Comparison of ENCODE assay signal across 24 mouse cellular contexts in genomic region chr4:101684821-101685220, GRCm38 (mm10). TPM values are rescaled to one million over a fixed set of nuclear protein-coding genes. Genes with fewer than 3 reads are reported as not detected.
DNase-seq lines count a peak whose midpoint lies in the region; ATAC-seq and TF ChIP-seq lines count a peak whose summit lies in the region.
"Had no signal": no experiment of that assay in that cellular context is flagged by ENCODE, and none has a peak within 500 bp of the region (broad histone marks: within the 10 kb centered on the region; RNA-seq: fewer than 3 reads in every experiment).

No protein-coding gene starts in this region.

- H3K9me3 ChIP-seq in heart, embryonic 12.5 days (replicated peaks) = no peaks in the 10 kb centered on the region
- H3K9me3 ChIP-seq in limb, embryonic 14.5 days (ENCODE audit: control insufficient read depth, low read length) = no peaks in the 10 kb centered on the region
- H3K9me3 ChIP-seq in limb, embryonic 10.5 days (replicated peaks) = no peaks in the 10 kb centered on the region
- H3K9me3 ChIP-seq: embryonic facial prominence, embryonic 10.5 days; embryonic facial prominence, embryonic 12.5 days; forebrain, embryonic 13.5 days; forebrain, embryonic 15.5 days; G1E had no signal

- DNase-seq in heart, adult 11 months = peak; percentile 90
- DNase-seq in heart, adult 9 months (ENCODE audit: low spot score in 2 of 2) = peak; percentile 30 to 36
- DNase-seq in heart, postnatal 4 days = no peak
- no peak for DNase-seq in limb, embryonic 14.5 days (ENCODE audit: low spot score)
- no peak for DNase-seq in limb, embryonic 10.5 days (ENCODE audit: low spot score)
- DNase-seq: adrenal gland, adult 8-10 months; adrenal gland, postnatal 14 days; adrenal gland, postnatal 36 days; B cell, adult 2 months; cerebellum, adult 11-12 months; cerebellum, adult 2 months; cerebellum, adult 9-10 months; cerebellum, postnatal 10 days; cerebellum, postnatal 25 days had no signal

- no peak overlapping the region for H3K9ac ChIP-seq in heart, embryonic 12.5 days
- no peak overlapping the region for H3K9ac ChIP-seq in limb, embryonic 14.5 days (ENCODE audit: low read depth, low read length, severe bottlenecking)
- H3K9ac ChIP-seq: embryonic facial prominence, embryonic 12.5 days; forebrain, embryonic 13.5 days; forebrain, embryonic 15.5 days had no signal

- TF ChIP-seq POLR2A in limb, embryonic 14.5 days (IDR thresholded peaks at IDR 0.05; ENCODE audit: borderline replicate concordance, extremely low read depth, insufficient read depth, insufficient read length) = no peak

- ATAC-seq in heart, embryonic 12.5 days (ENCODE audit: insufficient number of reproducible peaks, low FRiP score) = no peak
- ATAC-seq in limb, embryonic 14.5 days (ENCODE audit: low FRiP score, low read depth) = peak; percentile 37; the same call in 1 of the 2 replicates
- ATAC-seq: activated CD4-positive, CD25-positive, alpha-beta regulatory T cell, adult 4 months; CD4-positive, CD25-positive, alpha-beta regulatory T cell, adult 4 months; forebrain, embryonic 13.5 days; forebrain, embryonic 15.5 days; Patski had no signal

- H3K4me3 ChIP-seq in heart, embryonic 12.5 days = no peak overlapping the region
- H3K4me3 ChIP-seq in limb, embryonic 14.5 days (replicated peaks; ENCODE audit: low read length) = no peak overlapping the region
- no peak overlapping the region for H3K4me3 ChIP-seq in limb, embryonic 10.5 days
- H3K4me3 ChIP-seq: embryonic facial prominence, embryonic 10.5 days; embryonic facial prominence, embryonic 12.5 days; forebrain, embryonic 13.5 days; forebrain, embryonic 15.5 days had no signal

- no peak overlapping the region for H3K27ac ChIP-seq in heart, embryonic 12.5 days (ENCODE audit: poor library complexity, severe bottlenecking)
- H3K27ac ChIP-seq in limb, embryonic 14.5 days (replicated peaks; ENCODE audit: low read depth, low read length) = no peak overlapping the region
- no peak overlapping the region for H3K27ac ChIP-seq in limb, embryonic 10.5 days
- H3K27ac ChIP-seq: embryonic facial prominence, embryonic 10.5 days; embryonic facial prominence, embryonic 12.5 days; forebrain, embryonic 13.5 days; forebrain, embryonic 15.5 days had no signal

- no peaks in the 10 kb centered on the region for H3K27me3 ChIP-seq in heart, embryonic 12.5 days (replicated peaks)
- H3K27me3 ChIP-seq in limb, embryonic 14.5 days (ENCODE audit: control insufficient read depth, insufficient read depth, low read length) = no peaks in the 10 kb centered on the region
- no peaks in the 10 kb centered on the region for H3K27me3 ChIP-seq in limb, embryonic 10.5 days (ENCODE audit: low read depth, poor library complexity, severe bottlenecking)
- H3K27me3 ChIP-seq: CH12.LX; embryonic facial prominence, embryonic 12.5 days; forebrain, embryonic 13.5 days; forebrain, embryonic 15.5 days; Patski had no signal

- WGBS in heart, embryonic 12.5 days = 71% methylated on average over 3 of the region's 3 CpGs
- WGBS in limb, embryonic 14.5 days = 61% methylated on average over 3 of the region's 3 CpGs
- WGBS in limb, embryonic 10.5 days = 70% methylated on average over 3 of the region's 3 CpGs

- no peaks in the 10 kb centered on the region for H3K4me1 ChIP-seq in heart, embryonic 12.5 days (replicated peaks)
- H3K4me1 ChIP-seq in limb, embryonic 14.5 days (ENCODE audit: control insufficient read depth, insufficient read depth, low read length) = no peaks in the 10 kb centered on the region
- no peaks in the 10 kb centered on the region for H3K4me1 ChIP-seq in limb, embryonic 10.5 days
- H3K4me1 ChIP-seq: embryonic facial prominence, embryonic 12.5 days; forebrain, embryonic 13.5 days; forebrain, embryonic 15.5 days had no signal

- no peaks in the 10 kb centered on the region for H3K36me3 ChIP-seq in heart, embryonic 12.5 days
- H3K36me3 ChIP-seq in limb, embryonic 14.5 days (ENCODE audit: control insufficient read depth, insufficient read depth, low read length) = no peaks in the 10 kb centered on the region
- H3K36me3 ChIP-seq in limb, embryonic 10.5 days = no peaks in the 10 kb centered on the region
- H3K36me3 ChIP-seq: embryonic facial prominence, embryonic 10.5 days; embryonic facial prominence, embryonic 12.5 days; forebrain, embryonic 15.5 days; G1E had no signal

- no peak overlapping the region for H3K4me2 ChIP-seq in heart, embryonic 12.5 days
- H3K4me2 ChIP-seq in limb, embryonic 14.5 days (replicated peaks; ENCODE audit: low read depth, low read length, severe bottlenecking) = no peak overlapping the region
- H3K4me2 ChIP-seq: embryonic facial prominence, embryonic 12.5 days; forebrain, embryonic 13.5 days; forebrain, embryonic 15.5 days had no signal

RNA-seq across cellular contexts. Expression of gene Lepr, which starts 32.4 kb away (rescaled TPM):
- 0.86 and 1.3 TPM in 2 replicates for polyA plus RNA-seq in heart, embryonic 12.5 days (2016; fragmentation: Nextera tagmentation; extraction: Ambion mirVana)
- total RNA-seq in heart, postnatal 4 days (2021) = 10 to 100 TPM; 13.3 to 16.3 TPM
- 10.3 and 13.0 TPM in 2 replicates for polyA plus RNA-seq in limb, embryonic 14.5 days (2012; rRNA removed)
- 12.8 and 16.1 TPM in 2 replicates for polyA plus RNA-seq in limb, embryonic 14.5 days (2014; fragmentation: Nextera tagmentation; extraction: Ambion mirVana)
- 1.3 and 3.2 TPM in 2 replicates for polyA plus RNA-seq in limb, embryonic 10.5 days (2016; fragmentation: Nextera tagmentation; extraction: Ambion mirVana)
- total RNA-seq: CH12.LX had no signal
- polyA plus RNA-seq: CD4-positive, CD25-positive, alpha-beta regulatory T cell, adult 4 months; G1E had no signal

RNA-seq across cellular contexts. Expression of gene Leprot, which starts 37.3 kb away (rescaled TPM):
- polyA plus RNA-seq in heart, embryonic 12.5 days (2016; fragmentation: Nextera tagmentation; extraction: Ambion mirVana) = 78.2 and 80.0 TPM in 2 replicates
- 10 to 100 TPM; 53.0 to 55.1 TPM for total RNA-seq in heart, postnatal 4 days (2021)
- 98.6 and 104 TPM in 2 replicates for polyA plus RNA-seq in limb, embryonic 14.5 days (2012; rRNA removed)
- polyA plus RNA-seq in limb, embryonic 14.5 days (2014; fragmentation: Nextera tagmentation; extraction: Ambion mirVana) = 102 and 111 TPM in 2 replicates
- 54.6 and 64.8 TPM in 2 replicates for polyA plus RNA-seq in limb, embryonic 10.5 days (2016; fragmentation: Nextera tagmentation; extraction: Ambion mirVana)

Comparison
In these comparisons a context has a peak if more than half of its experiments do, and no peak if none do; other contexts are left out.
1. DNase-seq: peak in heart, adult 11 months (single experiment) and heart, adult 9 months (2 of 2); none in heart, postnatal 4 days (single experiment), limb, embryonic 14.5 days (single experiment) and limb, embryonic 10.5 days (single experiment).